Mouse (Mus musculus): ENCODE measurements at regions not wholly inside any gene's neighbourhood (a gene's known extent, or its start where the extent isn't known, plus 50 kb on each side); places are given as distances from the start of the nearest gene placed in this dataset.

- DNase-seq (ENCODE audit: low spot score), result no peak
Observed at GRCm38 (mm10) chr2:169524429-169524828, 63.1 kb downstream of the Gm11011 start.

- DNase-seq (ENCODE audit: low spot score), result no peak
Observed at GRCm38 (mm10) chr2:169519941-169520340, 67.6 kb downstream of the Gm11011 start.

- no peak for DNase-seq (ENCODE audit: low spot score)
Observed at GRCm38 (mm10) chr2:169515350-169515749, 72.2 kb downstream of the Gm11011 start.

GRCm38 (mm10) chr2:169510741-169511140 is 76.8 kb downstream of the Gm11011 start:
- DNase-seq (ENCODE audit: low spot score), result no peak

- no peak for DNase-seq (ENCODE audit: low spot score)
Observed at GRCm38 (mm10) chr2:169509406-169509805, 78.1 kb downstream of the Gm11011 start.

- no peak for DNase-seq (ENCODE audit: low spot score)
Observed at GRCm38 (mm10) chr2:169504416-169505057, 83.0 kb downstream of the Gm11011 start.

GRCm38 (mm10) chr2:169503598-169503958 is 84.0 kb downstream of the Gm11011 start:
- no peak for DNase-seq (ENCODE audit: low spot score)

GRCm38 (mm10) chr2:169502717-169503597 is 84.6 kb downstream of the Gm11011 start:
- DNase-seq (ENCODE audit: low spot score), result no peak

GRCm38 (mm10) chr2:169501736-169502340 is 85.7 kb downstream of the Gm11011 start:
- DNase-seq (ENCODE audit: low spot score), result no peak

GRCm38 (mm10) chr2:169495368-169495767 is 92.2 kb downstream of the Gm11011 start:
- DNase-seq (ENCODE audit: low spot score), result no peak

GRCm38 (mm10) chr2:169494503-169495311 is 92.8 kb downstream of the Gm11011 start:
- DNase-seq (ENCODE audit: low spot score), result no peak

- no peak for DNase-seq (ENCODE audit: low spot score)
Observed at GRCm38 (mm10) chr2:169493609-169494275, 93.8 kb downstream of the Gm11011 start.

GRCm38 (mm10) chr2:169483934-169484333 is 103.6 kb downstream of the Gm11011 start:
- no peak for DNase-seq (ENCODE audit: low spot score)

- DNase-seq (ENCODE audit: low spot score), result no peak
Observed at GRCm38 (mm10) chr2:169481731-169482465, 105.6 kb downstream of the Gm11011 start.

- no peak for DNase-seq (ENCODE audit: low spot score)
Observed at GRCm38 (mm10) chr2:169474418-169475112, 113.0 kb downstream of the Gm11011 start.

- no peak for DNase-seq (ENCODE audit: low spot score)
Observed at GRCm38 (mm10) chr2:169469538-169469937, 118.0 kb downstream of the Gm11011 start.

- DNase-seq (ENCODE audit: low spot score), result no peak
Observed at GRCm38 (mm10) chr2:169467621-169468020, 119.9 kb downstream of the Gm11011 start.

GRCm38 (mm10) chr2:169464106-169464505 is 123.4 kb downstream of the Gm11011 start:
- no peak for DNase-seq (ENCODE audit: low spot score)

- no peak for DNase-seq (ENCODE audit: low spot score)
Observed at GRCm38 (mm10) chr2:169461491-169462039, 126.0 kb downstream of the Gm11011 start.

GRCm38 (mm10) chr2:169452956-169453355 is 134.6 kb downstream of the Gm11011 start:
- no peak for DNase-seq (ENCODE audit: low spot score)
